Mouse (Mus musculus) natural killer cell, adult 2 months (primary cell): Measurements from ENCODE around the gene Rnaset2b.
A peak's percentile ranks its signal among the peaks of the same experiment; 100 is the strongest.
"Not testable (repeated sequence)": the region's sequence is repeated elsewhere in the genome, so short reads cannot be mapped to it uniquely, and the experiment has no call there.

Experiments
- DNase-seq, 2 experiments: peaks; one replicate each; pipeline ENCODE4 v3.0.0; 2022; ENCODE audit warnings: low spot score in 2 of 2

Rnaset2b gene

GRCm38 (mm10) chr17:6970334-6970733 lies at the start of gene Rnaset2b:
TSS of gene Rnaset2b (plus strand) at chr17:6970634.
- not testable (repeated sequence) for DNase-seq

DNA sequence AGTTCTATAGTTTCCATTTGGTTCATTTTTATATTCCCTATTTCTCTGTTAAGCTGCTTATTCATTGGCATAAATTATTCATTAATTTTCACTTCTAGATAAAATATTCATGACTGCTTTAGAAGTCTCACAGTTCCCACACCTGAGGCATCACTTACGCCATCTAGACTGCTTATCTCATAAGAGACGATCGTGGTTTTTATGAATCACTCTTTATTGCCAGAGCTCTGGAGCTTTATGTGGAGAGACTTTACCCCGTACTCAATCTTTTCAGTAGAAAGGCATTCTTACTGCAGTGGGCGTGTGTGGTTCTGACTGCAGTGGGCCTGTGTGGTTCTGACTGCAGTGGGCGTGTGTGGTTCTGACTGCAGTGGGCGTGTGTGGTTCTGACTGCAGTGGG lies 38.8 kb upstream of the Rnaset2b start:
- not testable (repeated sequence) for DNase-seq

DNA sequence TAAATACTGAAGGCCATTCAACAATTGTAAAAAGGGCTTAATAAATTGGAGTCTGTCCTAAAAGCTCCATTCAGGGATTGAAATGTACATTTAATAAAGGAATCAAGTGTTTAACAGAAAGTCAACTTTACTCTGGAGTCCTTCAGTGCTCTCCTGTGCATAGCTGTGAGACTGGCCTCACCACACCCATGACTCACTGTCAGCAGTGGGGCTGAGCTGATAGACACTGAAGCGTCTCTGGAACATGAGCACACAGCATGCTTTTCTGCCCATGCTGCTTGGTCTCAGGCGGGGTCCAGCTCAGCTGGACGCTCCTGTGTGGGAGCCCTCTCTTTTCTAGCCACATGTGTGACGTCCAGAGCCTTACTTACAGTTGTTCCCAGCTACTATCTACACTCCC lies 27.9 kb upstream of the Rnaset2b start:
- DNase-seq: not testable (repeated sequence)

DNA sequence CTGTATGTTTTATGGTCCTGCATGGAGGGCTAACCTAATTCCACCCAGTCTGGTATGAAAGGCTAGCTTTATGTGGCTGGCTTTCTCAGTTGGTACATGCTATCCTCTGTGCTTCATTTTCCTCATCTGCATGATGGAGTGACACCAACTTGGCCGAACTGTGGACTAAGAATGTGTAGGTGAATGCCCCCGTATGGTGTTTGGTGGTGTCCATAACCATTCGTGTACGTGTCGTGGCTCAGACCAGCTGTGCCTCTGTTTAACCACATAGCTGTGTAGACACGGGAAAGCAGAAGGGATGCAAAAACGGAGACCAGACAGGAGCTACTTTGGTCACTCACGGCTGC lies 22.8 kb upstream of the Rnaset2b start:
- DNase-seq: not testable (repeated sequence)

DNA sequence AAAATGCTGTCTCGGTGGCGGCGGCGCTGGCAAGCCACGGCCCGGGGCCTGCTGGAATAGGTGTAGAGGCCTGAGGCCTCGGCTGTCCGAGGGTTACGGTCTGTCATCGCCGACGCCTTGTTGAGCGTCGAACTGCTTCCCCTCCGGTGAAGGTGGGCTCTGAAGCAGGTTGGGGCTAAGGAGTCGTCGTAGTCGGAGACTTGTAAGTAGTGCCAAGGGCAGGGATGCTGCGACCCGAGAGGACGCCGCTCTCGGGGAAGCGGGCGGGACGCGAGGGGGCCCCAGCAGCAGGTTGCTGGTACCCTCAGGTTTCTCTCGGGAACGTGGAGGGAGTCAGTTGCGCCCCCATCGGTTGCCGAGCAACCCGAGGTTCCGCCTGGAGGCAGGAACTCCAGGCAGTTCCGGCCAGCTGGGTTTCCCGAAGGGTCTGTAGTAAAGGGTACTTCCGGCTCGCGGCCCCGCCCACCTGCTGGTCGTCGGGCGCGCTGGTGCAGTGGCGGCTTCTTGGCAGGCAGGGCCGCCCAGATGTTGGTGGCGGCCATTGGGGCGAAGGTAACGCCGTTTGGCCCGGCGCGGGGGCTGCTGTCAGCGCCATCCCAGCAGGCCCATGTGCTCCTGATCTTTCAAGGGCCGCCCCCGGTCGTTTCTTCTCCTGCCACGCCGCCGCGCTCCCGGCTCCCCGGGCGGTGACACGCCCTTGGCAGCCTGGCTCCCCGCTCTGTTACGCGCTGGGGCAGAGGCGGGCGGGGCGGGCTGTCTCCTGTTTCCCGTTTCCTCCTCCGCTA lies 22.3 kb upstream of the Rnaset2b start, which contains the start of gene Rsph3b:
Gene Rsph3b (minus strand): TSS at position 699 of the 785 bp plus-strand sequence.
- DNase-seq: peak; percentile 64 to 67

DNA sequence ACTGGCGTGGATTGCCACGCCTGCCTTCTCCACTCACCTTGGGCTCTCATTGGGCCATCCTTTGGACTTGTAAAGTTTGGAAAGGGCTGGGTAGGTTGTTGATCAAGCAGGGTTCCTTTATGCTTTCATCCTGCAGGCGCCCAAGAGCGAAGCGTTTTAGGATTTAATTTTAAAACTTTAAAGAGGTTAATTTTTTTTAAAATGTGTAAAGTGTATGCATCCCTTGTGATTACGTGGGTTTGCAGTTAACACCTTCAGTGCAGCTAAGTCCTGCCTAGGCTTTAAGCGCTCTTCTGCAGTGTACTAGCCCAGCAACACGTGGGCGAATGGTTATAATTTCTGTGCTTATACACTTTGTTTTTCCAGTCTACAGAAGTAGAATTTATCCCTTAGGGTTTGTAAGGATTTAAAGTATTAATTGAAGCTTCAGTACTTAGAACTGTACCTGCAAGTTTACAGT lies 21.6 kb upstream of the Rnaset2b start:
- not testable (repeated sequence) for DNase-seq

- DNase-seq: not testable (repeated sequence)
Measured at GRCm38 (mm10) chr17:6958881-6959280, 11.6 kb upstream of the Rnaset2b start.

DNA sequence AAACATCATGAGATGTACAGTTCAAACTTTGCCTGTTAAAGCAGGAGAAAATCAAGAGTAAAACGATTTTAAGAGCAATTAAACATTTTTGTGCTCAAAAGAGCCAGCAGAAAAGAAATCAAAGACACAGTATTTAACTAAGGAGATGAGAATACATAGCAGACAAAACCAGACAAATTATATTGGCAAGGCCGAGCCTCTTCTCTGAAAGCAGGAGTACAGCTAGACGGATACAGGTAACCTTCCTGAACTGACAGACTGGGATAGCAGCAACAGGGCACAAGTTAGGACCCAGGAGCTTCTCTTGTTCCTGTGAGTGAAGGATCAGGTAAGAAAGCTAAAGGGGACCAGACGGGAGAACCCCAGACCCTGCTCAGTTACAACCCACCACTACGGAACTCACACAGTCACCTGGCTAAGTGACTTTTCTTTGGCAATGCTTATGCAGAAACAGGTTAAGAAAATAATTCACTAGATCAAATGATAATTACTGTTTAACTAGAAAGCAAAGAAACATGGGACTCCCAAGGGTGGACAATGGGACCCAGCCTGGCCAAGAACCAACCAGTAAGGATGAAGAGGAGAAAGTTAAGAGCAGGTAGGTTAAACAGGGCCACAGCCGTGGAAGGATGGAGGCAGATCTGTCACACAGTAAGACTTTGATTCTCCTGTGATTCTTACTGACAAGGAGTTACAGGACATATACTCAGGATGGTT lies 10.7 kb upstream of the Rnaset2b start:
- DNase-seq: not testable (repeated sequence)

- not testable (repeated sequence) for DNase-seq
Measured at GRCm38 (mm10) chr17:6960349-6960748, 10.1 kb upstream of the Rnaset2b start.

DNA sequence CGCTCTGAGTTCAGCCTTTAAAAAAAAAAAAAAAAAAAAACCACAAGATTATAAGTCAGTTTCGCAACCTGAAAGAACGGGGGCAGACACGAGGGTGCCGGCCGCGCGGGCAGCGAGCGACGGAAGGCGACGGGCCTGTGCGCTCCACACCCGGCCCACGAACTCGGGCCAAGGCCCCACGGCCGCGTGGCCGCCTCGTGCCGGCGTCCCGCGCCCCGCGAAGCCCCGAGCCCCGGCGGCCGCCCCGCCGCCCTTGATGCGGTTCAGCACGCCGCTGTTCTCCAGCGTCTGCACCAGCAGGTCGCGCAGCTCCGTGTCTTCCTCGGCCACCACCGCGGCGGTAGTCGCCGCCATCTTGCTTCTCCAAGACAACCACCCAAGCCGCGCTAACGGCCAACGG lies 9.7 kb upstream of the Rnaset2b start, which contains the start of gene Tagap1:
Gene Tagap1 (minus strand): TSS at position 381 of the 400 bp plus-strand sequence.
- DNase-seq: peak; percentile 36 to 58

GRCm38 (mm10) chr17:6961181-6962000 lies 9.0 kb upstream of the Rnaset2b start:
- DNase-seq: peak; percentile 72 to 76

GRCm38 (mm10) chr17:6962339-6962738 lies 8.1 kb upstream of the Rnaset2b start:
- DNase-seq: not testable (repeated sequence)

DNA sequence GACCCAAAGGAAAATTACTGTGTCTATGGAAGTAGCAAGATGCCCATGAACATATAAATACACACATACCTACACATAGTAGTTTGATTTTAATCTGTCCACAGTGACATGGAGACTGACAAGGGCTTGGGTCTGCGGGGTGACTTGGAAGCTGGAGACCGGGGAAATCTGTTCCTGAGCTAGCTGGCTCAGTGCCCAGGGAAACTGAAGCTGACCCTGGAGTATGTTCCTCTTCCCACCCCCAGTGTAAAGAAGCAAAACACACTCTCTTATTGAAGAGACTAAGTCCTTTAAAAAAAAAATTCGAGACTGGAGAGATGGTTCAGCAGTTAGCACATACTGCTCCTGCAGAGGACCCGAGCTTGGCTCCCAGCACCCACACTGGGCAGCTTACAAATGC lies 7.5 kb upstream of the Rnaset2b start:
- not testable (repeated sequence) for DNase-seq

DNA sequence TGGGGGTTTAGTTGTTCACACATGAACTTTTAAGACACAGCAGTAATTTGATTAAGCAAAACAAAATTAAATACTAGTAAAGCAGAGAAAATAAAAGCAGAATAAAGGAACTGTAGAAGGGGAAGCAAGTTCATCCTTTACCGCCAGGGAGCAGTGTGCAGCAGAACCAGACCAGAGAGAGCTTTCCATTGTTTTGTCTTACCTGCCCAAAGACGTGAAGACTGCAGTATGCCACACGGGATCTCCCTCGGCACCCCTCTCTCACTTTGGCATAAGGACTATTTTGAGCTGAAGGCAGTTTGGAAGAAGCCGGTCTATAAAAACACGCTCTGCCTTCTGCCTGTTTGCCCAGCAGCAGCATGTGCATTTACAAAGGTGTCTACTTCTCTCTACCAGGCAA lies 5.1 kb upstream of the Rnaset2b start:
- DNase-seq: peak in 1 of 2 experiments; percentile 36

DNA sequence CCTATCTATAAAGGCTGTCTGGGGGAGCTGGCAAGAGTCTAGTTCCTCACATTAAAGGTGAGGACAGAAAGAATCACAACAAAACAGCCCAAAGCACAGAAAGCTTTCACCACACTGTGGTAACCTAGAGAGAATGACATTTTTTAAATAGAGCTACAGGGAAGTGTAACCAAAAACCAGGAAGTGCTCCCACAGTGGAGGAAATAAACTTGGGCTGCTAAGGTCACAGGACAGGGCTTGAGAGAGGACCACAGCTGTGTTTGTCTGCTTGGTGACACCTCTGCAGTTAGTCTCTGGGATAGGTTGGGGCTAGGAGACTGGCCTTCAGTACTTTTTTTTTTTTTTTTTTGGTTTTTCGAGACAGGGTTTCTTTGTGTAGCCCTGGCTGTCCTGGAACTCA lies 2.8 kb upstream of the Rnaset2b start:
- not testable (repeated sequence) for DNase-seq

- DNase-seq: not testable (repeated sequence)
Measured at GRCm38 (mm10) chr17:6971238-6971637, 804 bp downstream of the Rnaset2b start.

- not testable (repeated sequence) for DNase-seq
Measured at GRCm38 (mm10) chr17:6972836-6973396, 2.5 kb downstream of the Rnaset2b start.

DNA sequence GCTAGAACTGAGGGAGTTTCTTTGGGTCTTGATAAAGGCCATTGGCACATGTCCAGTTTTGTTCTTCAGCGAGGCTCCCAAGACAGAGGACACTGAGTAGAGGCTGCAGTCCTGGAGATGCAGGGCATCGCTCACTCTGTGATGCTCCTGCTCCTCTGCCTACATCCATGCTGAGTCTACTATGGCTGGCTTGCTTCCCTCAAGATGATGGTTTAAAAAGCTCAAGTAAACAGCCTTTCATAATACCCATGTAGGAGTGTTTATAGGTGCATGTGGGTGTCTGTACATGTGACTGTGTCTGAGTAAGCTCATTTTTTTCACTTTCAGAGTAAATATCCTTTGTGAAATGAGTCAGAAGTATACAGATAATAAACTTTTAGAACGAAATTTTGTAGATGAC lies 4.6 kb downstream of the Rnaset2b start:
- DNase-seq: not testable (repeated sequence)

DNA sequence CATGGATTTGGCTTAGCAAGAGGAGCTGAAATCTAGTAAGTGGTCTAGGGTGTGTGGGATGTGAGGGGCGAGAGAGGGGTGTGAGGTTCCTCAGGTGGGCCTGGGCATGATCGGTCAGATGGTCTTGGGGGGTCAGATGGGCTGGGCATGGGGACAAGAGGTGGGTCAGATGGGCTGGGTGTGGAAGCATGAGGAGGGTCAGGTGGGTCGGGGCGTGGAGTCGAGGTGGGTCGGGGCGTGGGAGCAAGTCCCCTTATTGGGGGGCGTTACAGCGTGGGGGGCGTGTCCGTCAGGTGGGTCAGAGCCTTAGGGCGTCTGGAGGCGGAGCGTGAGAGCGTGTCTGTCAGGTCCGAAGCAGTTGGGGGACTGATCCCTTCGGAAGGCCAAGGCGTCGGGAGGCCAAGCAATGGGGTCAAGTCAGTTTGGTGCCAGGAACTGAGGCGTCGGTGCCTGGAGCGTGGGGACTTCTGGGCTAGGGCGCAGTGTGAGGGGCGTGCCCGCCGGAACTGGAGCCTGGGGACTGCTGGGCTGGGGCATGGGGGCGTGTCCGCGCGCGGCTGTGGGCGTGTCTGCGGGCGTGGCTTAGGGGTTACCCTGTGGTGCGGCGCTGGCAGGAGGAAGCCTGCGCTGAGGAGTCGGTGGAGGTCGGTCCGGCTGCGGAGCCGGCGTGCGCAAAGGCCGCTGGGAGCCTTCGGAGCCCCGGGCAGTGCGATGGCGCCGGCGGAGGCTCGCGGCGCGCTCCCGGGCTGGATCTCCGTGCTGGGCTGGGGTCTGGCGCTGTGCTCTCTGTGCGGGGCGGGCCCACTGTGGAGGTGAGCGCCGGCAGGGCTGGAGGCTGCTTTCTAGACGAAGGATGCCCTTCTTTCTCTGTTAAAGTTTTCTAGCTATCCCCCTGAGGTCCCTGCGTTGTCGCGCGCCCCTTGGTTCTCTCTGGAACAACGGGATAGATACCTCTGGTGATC lies 8.1 kb downstream of the Rnaset2b start, which contains the start of gene Gm49721:
Gene Gm49721 (plus strand): TSS at position 618 of the 962 bp plus-strand sequence.
- DNase-seq: peak; percentile 80 to 83

DNA sequence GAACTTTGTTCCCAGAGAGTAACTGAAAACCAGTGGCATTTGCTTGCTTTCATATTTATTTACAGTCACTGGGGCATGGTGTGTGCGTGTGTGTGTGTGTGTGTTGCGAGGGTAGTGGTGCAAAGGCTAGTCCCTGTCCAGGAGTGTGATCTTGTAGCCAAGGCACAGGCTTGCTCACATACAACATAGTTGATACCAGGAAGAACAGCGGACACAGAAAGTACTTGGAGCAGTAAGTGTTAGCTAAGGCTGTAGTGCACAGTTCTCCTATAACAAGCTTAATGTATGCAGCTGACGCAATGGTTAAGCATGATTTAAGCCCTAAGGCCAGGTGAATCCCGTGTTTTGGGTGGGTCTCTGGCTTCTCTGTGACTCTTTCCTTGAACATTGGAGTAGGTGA lies 8.9 kb downstream of the Rnaset2b start:
- not testable (repeated sequence) for DNase-seq
